Mouse (Mus musculus): ENCODE results near the gene Pthlh. TPM values are rescaled to one million over a fixed set of nuclear protein-coding genes. Genes with fewer than 3 reads are reported as not detected.
"Not testable (repeated sequence)": the region's sequence is repeated elsewhere in the genome, so short reads cannot be mapped to it uniquely, and the experiment has no call there.

The Pthlh gene
- 1 to 10 TPM in 1 of 2 experiments, under 1 TPM in 1; 0.33 to 3.3 TPM for total RNA-seq (2021)
- long read RNA-seq, experiment 1, partial matches to known transcripts = 1 of 2 reads
- long read RNA-seq, experiment 1, other reads (novel, unspliced or antisense) = 0 of 2 reads
- long read RNA-seq, experiment 2, transcript Pthlh-201 (4 exons, 1,603 nt) = major isoform, 5 of 7 reads
- long read RNA-seq, experiment 2, partial matches to known transcripts = 1 of 7 reads
- long read RNA-seq, experiment 2, other reads (novel, unspliced or antisense) = 1 of 7 reads

DNA sequence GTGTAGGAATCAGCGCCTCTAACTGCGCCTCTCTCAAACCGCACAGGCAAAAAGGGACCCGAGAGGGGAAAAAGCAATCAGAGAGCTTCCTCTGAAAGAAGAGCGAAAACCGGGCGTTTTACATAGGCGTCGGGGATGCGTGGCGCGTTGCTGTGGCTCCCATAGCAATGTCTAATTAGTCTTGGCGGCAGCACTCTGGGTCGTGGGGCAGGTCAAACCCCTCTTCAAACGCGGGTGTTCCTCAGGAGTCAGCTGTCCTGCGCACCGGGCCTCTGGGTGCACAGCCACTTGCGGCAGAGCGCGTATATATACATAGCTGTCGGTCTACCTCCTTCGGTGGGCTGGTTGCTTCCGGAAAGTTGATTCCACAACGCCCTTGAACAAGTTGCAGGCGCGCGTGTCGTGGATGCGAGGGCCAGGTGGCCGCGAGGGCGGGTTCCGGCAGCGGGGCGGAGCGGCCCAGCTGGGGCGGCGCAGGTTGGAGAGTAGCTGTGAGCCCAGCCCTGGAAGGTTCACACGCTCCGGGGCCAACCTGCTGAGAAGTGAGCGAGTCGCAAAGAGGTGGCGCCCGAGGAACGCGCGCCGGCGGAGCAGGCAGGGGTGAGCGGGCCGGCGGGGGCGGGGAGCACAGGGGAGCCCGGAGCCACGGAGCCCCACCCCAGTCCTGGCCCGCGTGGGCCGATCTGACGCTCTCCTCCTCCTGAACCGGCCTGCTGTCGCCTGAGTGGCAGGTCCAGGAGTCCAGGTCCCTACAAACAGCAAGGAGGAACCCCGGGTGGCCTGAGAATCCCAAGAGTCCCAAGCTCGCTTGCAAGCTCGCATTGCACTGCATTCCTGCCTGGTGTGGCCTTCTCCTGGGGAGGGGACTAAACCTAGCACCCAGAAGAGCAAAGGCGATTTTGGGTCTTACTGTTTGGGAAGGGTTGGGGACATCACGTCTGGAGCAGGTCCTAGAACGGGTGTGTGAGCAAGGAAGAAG is at the start of gene Pthlh:
Gene Pthlh, minus strand, starts transcription at position 597 of the 979 bp plus-strand sequence.
- intact Hi-C loops (cut with DNase I; ENCODE audit: low total_unique reads) = no loop called here

DNA sequence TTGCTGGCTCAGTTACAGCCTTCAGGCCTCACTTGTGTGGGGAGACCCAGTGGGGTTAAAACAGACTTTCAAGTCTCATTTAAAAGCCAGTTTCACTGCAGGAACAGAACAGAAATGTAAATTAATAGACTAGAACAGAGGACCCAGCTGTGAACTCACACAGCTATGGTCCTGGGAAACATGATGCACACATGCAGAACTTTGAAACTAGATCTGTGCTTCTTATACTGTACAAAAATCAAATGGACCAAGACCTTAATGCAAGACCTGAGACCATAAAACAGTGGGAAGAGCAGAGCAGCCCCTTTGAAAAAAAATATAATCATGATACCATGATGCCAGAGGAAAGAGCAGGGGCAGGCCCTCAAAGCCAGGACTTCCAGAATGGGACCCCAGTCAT is 49.3 kb upstream of the Pthlh start:
- intact Hi-C loops (cut with DNase I; ENCODE audit: low total_unique reads) = no loop called here
- no peak for DNase-seq

More for the DNA sequence above, at the start of gene Pthlh:
- DNase-seq = peak; percentile 82

DNA sequence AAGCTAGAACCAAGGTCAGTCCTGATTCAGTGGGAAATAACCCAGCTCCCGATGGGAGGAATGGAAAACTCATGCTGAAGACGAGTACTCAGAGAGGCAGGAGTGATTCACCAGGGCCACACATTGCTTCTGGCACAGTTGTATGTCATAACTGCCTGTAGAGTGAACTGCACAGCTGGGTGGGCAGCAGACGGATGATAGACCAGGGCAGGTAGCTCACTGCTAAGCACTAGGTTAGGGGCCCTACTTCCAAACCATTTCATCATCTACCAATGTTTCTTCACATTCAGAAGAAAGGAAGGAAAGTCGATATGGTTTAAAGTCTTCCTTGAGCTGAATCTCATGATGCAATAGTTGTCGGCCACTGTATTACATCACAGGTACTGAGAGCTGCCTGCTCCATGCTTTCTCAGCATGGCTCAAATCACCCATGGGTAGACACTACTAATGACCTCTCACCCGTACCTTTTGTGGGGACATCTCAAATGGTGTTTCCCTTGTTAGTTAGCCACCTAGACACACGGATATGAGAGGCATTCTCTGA is 46.5 kb upstream of the Pthlh start:
- intact Hi-C loops (cut with DNase I; ENCODE audit: low total_unique reads) = no loop called here

DNA sequence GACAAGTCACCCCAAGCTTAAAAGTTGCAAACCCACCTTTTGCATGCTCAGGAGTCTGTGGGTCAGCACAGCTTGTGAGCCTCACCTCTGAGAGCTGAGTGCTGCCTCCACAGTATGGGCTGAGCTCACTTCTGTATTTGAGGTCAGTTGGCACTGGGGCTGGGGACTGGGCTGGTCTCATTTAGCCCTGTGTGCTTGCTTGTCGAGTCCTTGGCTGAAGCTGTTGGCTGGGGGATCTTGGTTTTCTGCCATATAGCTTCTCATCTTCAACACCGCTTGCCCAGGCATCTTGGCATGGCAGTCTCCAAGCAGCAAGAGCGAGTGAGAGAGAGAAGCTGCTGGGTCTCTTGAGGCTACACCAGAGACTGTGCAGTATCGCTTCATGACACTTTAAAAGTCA is 46.1 kb upstream of the Pthlh start:
- intact Hi-C loops (cut with DNase I; ENCODE audit: low total_unique reads) = no loop called here
- peak; percentile 70 for DNase-seq

More for the DNA sequence above, 46.5 kb upstream of the Pthlh start:
- DNase-seq = no peak

DNA sequence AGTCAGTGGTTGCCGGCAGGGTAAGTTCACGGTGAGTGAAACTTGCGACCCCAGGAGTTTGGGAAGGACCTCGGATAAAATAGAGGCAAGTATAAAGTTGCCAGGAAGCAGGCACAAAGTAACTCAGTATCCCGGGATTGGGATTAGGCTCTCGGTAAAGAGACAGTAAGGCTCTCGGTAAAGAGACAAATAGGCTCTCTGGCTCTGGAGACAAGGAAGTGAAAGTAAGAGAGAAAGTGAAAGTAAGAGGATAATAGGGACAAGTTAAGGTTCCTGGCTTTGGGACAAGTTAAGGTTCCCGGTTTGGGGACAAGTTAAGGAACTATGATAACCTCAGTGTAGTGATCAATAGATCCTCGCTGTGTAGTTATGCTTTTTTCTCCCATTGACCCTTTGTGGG is 40.3 kb upstream of the Pthlh start:
- DNase-seq; intact Hi-C loops (cut with DNase I; ENCODE audit: low total_unique reads): not testable (repeated sequence)

DNA sequence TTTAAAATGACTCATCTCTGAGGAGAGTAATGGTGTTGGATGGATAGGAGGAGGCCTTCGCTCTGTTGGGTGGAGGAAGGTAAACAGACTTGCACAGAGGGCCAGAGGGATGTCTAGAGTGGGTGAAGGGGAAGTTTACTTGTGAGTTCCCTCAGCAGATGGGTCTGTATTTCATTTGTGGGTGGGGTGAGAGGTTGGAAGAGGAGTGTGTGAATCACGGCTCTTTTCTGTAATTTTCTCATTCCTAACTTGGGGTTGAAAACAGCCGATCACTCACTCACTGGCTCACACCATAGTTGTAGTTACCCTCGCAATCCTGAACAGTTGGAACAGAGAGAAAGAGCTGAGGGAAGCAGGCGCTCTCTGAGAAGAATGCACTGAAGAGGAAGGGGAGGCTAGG is 35.6 kb upstream of the Pthlh start:
- intact Hi-C loops (cut with DNase I; ENCODE audit: low total_unique reads) = no loop called here
- DNase-seq = no peak

DNA sequence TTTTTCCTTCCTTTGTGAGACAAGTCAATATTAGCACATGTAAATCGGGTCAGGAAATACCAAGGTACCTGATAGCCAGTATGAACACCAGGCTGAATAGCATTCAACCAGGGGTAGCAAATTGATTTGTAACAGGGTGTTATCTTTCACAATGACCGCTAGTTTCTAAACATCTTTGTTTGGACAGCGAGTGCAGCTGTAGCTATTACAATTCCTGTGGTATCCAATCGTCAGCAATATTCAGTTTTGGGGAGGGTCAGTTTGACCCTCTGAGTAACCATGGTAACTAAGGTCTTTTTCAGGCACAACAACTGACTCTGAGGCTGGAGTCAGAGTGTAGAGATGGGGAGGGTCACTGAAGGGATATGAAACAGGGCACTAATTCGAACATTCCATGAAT is 15.3 kb upstream of the Pthlh start:
- intact Hi-C loops (cut with DNase I; ENCODE audit: low total_unique reads) = no loop called here
- DNase-seq = no peak

DNA sequence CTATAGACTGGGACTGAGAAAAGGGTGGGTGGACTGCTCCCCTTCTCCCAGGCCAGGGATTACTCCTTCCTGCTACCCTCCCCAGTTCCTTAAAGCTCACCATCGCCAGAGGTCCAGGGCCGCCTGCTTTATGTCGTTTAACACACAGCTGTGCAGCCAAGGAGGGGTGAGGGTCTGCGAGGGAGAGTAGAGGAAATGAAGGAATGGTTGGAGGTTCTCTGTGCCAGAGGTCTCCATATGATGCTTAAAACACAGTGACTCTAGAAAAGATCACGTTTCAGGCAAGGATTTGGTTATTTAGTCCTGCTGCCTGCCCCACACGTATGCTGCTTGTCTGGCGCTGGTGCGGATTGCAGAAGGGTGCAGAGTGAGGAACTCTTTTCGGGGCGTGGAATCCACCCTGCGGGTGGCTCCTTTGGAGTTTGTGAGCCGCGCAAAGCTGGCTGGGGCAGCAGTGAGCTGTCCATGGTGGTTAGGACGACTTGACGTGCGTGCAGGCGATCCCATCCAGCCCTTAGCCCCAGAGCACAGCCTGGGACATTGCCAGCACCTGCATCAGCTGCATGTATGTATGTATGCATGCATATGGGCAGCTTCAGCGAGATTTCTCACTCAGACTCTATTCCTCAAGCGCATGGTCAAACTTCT is 4.3 kb upstream of the Pthlh start:
- intact Hi-C loops (cut with DNase I; ENCODE audit: low total_unique reads) = no loop called here
- DNase-seq = peak; percentile 13

DNA sequence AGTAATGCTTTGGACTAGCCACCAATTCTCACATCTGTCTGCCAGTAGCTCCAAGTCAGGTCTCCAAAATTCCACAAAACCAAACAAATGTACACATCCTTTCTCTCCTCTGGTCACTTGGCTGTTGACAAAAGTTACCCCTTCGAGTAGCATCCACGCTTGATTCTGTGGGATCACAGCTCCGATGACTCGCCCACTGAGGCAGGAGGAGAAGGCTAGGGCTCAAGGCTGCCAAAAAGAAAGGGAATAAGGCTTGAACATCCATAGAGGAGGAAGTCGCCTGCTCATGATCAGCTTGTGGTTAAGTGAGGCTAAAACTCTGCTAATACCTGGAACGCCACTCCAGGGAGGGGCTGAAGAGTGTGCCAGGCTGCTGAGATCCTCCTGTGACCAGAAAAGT is 2.5 kb upstream of the Pthlh start:
- intact Hi-C loops (cut with DNase I; ENCODE audit: low total_unique reads) = no loop called here
- no peak for DNase-seq

DNA sequence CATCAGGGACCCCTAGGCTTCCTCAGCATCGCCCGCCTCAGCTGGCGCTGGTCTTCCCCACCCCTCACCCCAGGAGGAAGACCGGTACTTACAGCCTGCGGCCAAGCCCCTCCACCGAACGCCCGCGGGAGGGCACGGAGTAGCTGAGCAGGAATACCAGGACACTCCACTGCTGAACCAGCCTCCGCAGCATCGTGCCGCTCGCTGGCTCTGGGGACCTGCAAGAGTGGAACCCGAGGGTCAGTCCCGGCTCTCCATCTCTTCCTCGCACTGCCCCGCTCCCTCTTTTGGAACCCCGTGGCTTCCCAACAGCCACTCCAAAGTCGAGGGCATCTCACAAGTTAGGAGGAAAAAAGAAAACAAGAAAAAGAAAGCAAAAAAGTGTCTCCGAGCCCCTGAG is 805 bp downstream of the Pthlh start:
- intact Hi-C loops (cut with DNase I; ENCODE audit: low total_unique reads) = no loop called here
- DNase-seq = peak; percentile 9

DNA sequence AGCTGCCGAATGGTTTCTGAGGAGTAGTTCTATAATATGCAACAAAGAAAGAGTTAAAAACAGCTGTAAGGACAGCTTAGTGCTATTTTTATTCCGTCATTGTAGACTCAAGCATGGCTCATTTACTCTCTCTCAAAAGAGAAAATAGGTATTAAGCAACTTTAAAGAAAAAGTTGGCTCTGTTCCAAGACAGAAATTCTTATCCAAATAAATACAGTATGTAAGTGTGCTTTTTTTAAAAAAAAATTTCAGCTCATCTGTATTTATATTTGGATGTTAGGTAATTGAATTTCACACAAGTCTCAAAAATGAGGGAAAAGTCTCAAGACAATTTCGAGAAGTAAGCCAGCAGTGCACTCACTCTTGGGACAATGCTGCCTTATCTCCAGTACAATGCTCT is 2.4 kb downstream of the Pthlh start:
- intact Hi-C loops (cut with DNase I; ENCODE audit: low total_unique reads) = no loop called here

DNA sequence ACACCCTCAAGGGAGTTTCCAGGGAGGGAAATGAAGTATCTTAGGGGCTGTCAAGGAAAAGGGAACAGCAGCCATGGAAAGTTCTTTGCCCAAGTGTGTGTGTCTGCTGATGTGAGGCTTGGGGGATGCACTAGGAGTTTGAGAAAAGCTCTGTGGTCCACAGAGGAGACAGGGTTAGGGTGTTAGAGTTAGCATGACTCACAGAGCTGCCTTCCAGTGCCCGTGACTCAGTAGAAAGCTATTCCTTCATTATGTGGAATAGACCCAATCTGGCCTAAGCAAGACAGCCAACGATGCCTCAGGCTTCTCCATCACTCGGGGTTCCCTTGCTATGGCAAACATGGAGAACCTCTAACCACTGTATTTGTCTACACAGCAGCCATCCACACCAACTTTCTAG is 3.2 kb downstream of the Pthlh start:
- intact Hi-C loops (cut with DNase I; ENCODE audit: low total_unique reads) = no loop called here

More for the DNA sequence above, 2.4 kb downstream of the Pthlh start:
- DNase-seq = no peak

DNA sequence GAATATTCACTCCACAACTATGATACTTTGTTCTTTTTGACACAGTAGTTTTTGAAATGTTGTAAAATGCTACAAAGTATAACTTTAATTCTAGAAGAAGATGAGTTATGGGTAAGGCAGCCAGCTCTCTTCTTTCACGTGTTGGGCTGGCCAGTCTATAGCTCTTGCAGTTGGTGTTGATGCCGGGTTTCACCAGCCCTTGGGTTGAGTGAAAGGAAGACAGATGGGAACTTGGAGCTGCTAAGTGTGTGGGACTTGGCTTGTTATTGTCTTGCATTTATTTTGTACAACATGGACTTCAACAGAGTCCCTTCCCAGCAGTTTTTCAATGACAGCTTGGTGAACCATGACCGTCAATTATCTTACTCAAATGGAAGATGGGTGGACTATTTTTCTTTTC is 16.2 kb downstream of the Pthlh start:
- intact Hi-C loops (cut with DNase I; ENCODE audit: low total_unique reads) = loop anchor here (10.0 kb wide), 1 partner anchor 233 kb away; no protein-coding TSS in a partner anchor
- no peak for DNase-seq

More for the DNA sequence above, 3.2 kb downstream of the Pthlh start:
- no peak for DNase-seq

DNA sequence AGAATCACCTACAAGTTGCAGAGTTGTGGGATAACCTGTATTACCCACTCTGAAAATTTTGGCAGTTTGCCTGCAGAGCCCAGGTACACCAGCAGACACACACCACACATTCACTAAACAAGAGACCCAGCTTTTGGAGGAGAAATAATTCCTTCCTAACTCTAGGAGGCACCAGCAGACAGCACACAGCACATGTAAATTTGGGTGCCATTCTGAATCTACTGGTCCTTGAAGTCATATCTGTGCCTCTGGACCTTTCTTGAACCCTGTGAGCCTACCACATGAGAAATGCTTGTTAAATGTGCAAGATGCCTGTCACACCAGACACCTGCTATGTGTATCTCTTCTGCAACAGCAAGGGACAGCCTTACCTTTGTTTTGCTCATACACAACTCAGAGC is 19.7 kb downstream of the Pthlh start:
- intact Hi-C loops (cut with DNase I; ENCODE audit: low total_unique reads) = loop anchor here (10.0 kb wide), 1 partner anchor 229 kb away; no protein-coding TSS in a partner anchor
- DNase-seq = no peak

DNA sequence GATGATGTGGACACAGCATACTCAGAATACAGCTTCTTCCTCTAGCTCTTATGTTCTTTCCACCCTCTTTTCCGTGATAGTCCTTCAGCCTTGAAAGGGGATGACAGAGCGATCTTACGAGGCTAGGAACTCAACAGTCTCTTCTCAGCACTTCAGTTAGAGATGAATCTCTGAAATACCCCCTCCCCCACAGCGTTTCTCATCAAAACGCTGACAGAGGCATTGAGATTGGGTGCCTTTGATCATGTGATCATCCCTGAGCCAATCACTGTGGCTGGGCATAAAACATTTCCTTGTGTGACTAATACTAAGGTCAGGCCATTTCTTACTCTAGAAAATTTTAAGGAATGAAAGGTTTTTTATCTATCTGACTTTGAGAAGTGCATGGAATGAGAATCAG is 20.3 kb downstream of the Pthlh start:
- intact Hi-C loops (cut with DNase I; ENCODE audit: low total_unique reads) = loop anchor here (10.0 kb wide), 1 partner anchor 229 kb away; no protein-coding TSS in a partner anchor
- DNase-seq = no peak

DNA sequence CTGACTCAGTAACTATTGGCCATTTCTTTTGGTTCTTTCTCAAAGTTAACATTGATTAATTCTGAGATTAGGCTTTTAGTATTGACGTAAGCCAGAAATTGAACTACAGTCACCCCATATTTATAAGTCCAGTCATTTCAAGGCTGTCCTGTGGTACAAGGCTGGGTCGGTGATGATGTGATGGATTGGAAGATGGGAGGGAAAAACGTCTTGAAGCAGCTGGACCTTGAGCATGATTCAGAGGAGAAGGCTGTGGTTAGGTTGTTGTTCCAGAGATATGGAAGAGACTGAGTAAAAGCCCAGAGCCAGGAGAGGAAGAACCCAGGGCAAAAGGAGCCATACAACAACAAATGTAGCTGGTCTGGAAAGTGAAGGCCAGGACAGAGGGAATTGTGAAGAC is 22.4 kb downstream of the Pthlh start:
- intact Hi-C loops (cut with DNase I; ENCODE audit: low total_unique reads) = loop anchor here (10.0 kb wide), 1 partner anchor 227 kb away; no protein-coding TSS in a partner anchor
- DNase-seq = no peak

DNA sequence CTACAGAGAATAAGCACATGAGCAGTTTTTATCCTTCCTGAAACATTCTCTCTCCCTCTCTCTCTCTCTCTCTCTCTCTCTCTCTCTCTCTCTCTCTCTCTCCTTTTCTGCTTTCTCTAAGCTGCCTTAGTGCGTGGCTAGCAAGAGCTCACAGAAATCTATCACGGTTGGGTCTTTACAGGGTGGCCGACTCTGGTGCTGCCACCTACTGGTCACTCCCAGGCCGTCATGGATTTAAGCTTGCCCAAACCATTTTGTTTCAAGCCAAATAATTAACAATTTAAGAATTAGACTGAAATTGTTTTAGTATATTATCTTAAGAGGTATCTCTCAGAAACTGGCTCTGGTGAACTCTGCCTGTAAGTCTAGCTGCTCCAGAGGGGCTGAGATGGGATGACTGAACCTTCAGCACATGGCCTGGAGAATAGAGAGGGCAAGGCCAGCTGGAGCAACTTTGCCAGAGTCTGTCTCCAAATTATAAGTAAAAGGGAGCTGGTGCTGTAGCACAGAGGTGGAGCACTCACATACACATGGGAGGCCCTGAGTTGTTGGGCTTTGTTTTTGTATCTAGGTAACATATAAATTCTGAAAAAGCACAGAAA is 23.7 kb downstream of the Pthlh start:
- peak; percentile 54 for DNase-seq
- intact Hi-C loops (cut with DNase I; ENCODE audit: low total_unique reads) = loop anchor here (10.0 kb wide), 1 partner anchor 226 kb away; no protein-coding TSS in a partner anchor

DNA sequence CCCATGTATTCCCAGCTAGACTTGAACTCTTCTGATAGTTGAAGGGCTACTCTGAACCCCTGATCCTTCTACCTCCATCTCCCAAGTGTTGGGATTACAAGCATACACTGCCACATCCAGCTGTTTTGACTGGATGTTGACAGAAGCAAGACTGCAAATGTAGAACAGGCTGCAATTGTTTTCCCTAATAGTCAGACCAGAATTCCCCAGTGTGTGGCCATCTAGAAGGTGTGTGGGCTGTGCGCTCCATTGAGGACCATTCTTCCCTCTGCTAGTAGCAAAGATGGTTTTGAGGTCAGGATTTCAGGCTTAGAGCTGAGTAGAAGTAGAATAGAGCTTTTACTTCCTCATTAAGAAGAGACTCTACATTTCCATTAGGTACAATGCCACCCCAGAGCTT is 37.3 kb downstream of the Pthlh start:
- intact Hi-C loops (cut with DNase I; ENCODE audit: low total_unique reads) = no loop called here
- DNase-seq = no peak

DNA sequence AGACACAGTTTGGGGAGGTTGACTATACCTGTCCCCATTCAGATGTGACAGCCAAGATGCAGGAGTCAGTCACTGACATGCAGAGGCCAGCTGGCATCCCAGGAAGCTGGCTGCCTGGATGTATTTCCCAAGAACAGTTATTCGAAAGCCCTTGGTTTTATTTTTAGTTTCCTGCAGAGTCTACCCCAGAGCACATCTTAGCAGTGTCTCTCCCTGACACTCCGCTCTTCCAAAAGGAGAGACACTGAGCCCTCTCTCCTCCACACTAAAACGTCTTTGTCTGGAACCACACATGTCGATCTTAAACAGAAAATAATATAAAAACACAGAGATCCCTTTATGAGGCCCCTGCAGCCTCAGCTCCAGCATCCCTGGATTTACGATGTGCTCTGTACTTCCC is 44.9 kb downstream of the Pthlh start:
- no peak for DNase-seq
- intact Hi-C loops (cut with DNase I; ENCODE audit: low total_unique reads) = no loop called here

Data from gastrocnemius, postnatal 14 days (tissue).